Mouse (Mus musculus) myocyte (in vitro differentiated cells): Measurements from ENCODE around the gene Snu13.

ENCODE experiments used
- E2F4 ChIP-seq: IDR thresholded peaks from one replicate; pipeline ENCODE4 v1.6.1; 2011; ENCODE audit warnings: mild to moderate bottlenecking, control low read depth, moderate library complexity; ENCODE audit not compliant: insufficient read depth
- MAX ChIP-seq: IDR thresholded peaks from one replicate; pipeline ENCODE4 v1.6.1; 2011; ENCODE audit warnings: low read depth, mild to moderate bottlenecking, control low read depth
- MYOD1 ChIP-seq, 3 experiments: IDR thresholded peaks; one replicate each; pipeline ENCODE4 v1.6.1; 2011; ENCODE audit warnings: control low read depth in 2 of 3, low read depth in 2 of 3, mild to moderate bottlenecking in 2 of 3, moderate library complexity in 1 of 3; ENCODE audit not compliant: insufficient read length in 2 of 3, control insufficient read depth in 1 of 3
- MYOG ChIP-seq, 3 experiments: IDR thresholded peaks; one replicate each; pipeline ENCODE4 v1.6.1; 2011; ENCODE audit warnings: control low read depth in 2 of 3, low read depth in 2 of 3, mild to moderate bottlenecking in 2 of 3; ENCODE audit not compliant: insufficient read length in 2 of 3, control insufficient read depth in 1 of 3, insufficient read depth in 1 of 3
- POLR2A ChIP-seq: IDR thresholded peaks from one replicate; pipeline ENCODE4 v1.6.1; 2011; ENCODE audit warnings: low read depth, mild to moderate bottlenecking, control low read depth, moderate library complexity; ENCODE audit not compliant: insufficient read length
- POLR2AphosphoS2 ChIP-seq: IDR thresholded peaks from one replicate; pipeline ENCODE4 v1.6.1; 2011; ENCODE audit warnings: low read depth, control low read depth; ENCODE audit not compliant: insufficient read length
- REST ChIP-seq: IDR thresholded peaks from one replicate; pipeline ENCODE4 v1.6.1; 2011; ENCODE audit warnings: mild to moderate bottlenecking, control low read depth, moderate library complexity; ENCODE audit not compliant: insufficient read depth, insufficient read length
- SRF ChIP-seq: IDR thresholded peaks from one replicate; pipeline ENCODE4 v1.6.1; 2011; ENCODE audit warnings: low read depth; ENCODE audit not compliant: control insufficient read depth, insufficient read length
- TCF12 ChIP-seq: IDR thresholded peaks from one replicate; pipeline ENCODE4 v1.6.1; 2011; ENCODE audit warnings: mild to moderate bottlenecking, control low read depth; ENCODE audit not compliant: poor library complexity, insufficient read depth, severe bottlenecking
- TCF3 ChIP-seq: IDR thresholded peaks from one replicate; pipeline ENCODE4 v1.6.1; 2011; ENCODE audit warnings: low read depth, control low read depth; ENCODE audit not compliant: insufficient read length
- USF1 ChIP-seq: IDR thresholded peaks from one replicate; pipeline ENCODE4 v1.6.1; 2011; ENCODE audit warnings: low read depth, mild to moderate bottlenecking, control low read depth, moderate library complexity

DNA sequence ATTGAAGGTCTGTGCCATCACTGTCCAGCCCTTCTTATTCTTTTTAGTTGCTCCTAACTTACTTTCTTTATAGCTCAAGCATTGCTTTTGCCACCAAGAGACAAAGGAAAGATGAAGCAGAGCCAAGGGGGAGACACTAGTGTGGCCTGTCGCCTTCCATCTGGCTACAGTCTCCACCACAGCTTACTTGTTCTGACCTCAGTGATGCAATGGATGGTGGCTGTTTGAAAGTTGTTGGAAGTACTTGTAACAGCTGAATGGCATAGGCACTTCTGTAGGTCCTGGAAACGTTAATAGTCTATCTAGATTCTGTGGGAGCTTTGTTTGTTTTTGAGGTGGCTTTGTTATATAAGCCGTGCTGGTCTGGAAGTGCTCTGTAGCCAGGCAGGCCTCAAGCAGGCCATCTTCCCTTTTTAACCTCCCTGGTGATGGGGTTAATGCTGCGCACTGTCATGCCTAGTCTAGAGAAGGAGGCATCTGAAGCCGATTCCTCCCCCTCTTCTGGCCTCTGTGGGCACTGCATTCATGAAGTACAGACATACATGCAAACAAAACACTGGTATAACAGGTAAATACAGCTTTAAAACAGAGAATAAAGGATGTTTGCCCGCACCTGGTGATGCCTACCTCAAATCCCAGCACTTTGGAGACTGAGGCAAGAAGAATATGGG, 23.3 kb downstream of the Snu13 start:
- TF ChIP-seq MAX: no peak
- TF ChIP-seq POLR2A: no peak
- TF ChIP-seq MYOD1 (IDR thresholded peaks at IDR 0.05; ENCODE audit: control insufficient read depth in 1 of 3, insufficient read length in 2 of 3, low read depth in 2 of 3): no peak
- no peak for TF ChIP-seq E2F4
- no peak for TF ChIP-seq USF1
- no peak for TF ChIP-seq POLR2AphosphoS2
- TF ChIP-seq REST: no peak
- TF ChIP-seq SRF: no peak
- no peak for TF ChIP-seq TCF12
- TF ChIP-seq TCF3: no peak
- TF ChIP-seq MYOG (IDR thresholded peaks at IDR 0.05; ENCODE audit: control insufficient read depth in 1 of 3, insufficient read depth in 1 of 3, insufficient read length in 2 of 3, low read depth in 2 of 3): no peak
